Mouse (Mus musculus) c-Kit-positive CD71-negative TER-119-negative erythroid progenitor cells, embryonic 14.5 days (primary cell): ENCODE measurements around the gene Dscaml1.

Experiments
- DNase-seq: peaks from one replicate; pipeline ENCODE4 v3.0.0-alpha.2; 2013; ENCODE audit warnings: low read depth

Dscaml1 gene

DNA sequence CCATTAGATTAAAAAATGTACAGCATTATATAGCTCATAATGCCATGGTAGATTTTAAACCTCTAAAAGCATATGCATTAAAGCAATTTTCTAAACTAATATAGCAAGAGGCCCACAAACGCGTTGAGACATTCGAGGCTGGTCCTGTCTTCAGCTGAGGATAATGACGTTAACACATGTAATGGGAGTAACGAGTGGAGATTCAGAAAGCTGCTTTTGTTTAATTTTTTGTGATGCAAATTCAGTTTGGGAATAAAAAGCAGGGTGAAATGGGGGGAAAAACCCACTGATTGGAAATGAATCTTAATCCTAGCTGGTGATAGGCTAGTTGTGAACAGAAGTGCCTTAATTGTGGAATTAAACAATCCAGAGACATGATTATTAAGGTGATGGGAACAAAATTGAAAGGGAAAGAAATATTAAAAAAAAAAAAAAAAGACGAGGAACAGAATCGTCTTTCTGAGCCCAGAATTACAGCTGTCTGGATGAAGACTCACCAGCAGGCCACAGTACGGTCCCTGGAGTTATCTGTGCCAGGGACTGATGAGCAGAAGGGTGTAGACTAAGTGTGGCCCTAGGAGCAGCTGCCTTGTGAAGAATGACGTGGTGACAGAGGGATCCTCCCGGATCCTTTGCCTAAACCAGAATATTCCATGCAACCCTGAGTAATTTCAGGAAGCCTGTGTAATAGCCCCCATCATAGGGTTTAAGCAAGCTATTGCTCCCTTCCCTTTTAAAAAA, 84.5 kb downstream of the Dscaml1 start:
- DNase-seq: no peak

DNA sequence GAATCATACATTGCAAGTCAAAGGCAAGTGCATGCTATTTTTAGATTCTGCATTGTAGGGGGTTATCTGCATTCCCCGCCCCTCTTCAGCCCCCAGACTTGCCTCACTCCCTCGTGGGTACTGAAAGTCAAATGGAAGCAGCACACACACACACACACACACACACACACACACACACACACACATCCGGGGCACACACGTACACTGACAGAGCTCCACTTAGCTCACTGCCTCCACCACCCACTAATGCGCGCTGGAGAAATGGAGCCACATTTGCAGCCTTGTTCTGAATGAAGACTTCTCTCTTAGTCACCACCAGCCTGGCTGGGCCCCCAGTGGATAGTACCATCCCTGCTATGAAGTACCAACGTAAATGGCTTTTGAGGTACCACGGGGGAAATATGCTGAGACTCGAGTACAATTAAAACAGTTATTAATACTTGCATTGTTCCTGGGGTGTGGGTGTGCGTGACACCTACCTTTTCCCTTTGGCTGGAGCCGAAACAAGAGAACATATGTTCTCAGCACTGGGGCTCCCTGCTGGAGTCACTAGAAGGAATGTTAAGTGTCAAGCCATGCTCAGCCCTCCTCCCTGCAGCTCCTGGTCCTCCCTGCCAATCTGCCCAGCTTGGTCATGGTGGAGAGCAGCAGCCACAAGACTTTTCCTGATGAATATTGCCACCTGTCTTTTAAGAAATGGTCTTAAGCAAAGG, 91.7 kb downstream of the Dscaml1 start:
- no peak for DNase-seq

DNA sequence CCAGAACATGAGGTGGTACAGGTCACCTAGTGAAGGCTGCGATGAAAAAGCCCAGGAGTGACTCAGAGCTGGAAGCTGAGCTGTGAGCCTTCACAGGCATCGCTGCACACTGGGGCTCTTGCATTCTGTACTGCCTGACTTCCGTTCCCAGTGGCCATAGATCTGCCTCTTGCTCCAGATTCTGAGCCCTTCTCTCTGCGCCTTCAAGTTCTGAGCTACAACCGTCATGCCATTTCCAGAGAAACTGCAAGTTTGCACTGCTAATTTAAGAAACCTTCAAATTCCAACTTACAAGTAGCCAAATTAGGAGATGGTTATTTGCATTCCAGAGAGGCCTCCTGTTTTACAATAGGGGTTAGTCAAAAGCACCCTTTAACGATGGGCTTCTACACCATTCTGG, 93.4 kb downstream of the Dscaml1 start:
- no peak for DNase-seq

DNA sequence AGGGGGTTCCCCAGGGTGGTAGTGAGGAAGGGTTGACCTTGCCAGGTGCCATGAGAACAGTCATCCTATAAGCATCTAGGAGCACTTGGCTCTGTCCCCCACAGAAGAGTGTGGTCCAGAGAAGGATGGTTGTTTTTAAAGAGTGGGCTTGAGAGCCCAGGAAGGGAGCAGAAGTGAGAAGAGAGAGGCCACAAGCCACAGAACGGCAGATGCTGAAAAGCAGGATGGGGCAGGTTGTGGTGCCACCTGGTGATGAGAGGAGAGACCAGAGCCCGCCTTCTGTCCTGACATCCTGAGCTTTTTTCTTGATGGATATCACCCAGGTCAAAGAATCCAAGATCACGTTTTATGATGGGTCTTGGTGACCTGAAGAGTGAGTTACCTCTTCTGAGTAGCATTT, 96.4 kb downstream of the Dscaml1 start:
- DNase-seq: no peak

DNA sequence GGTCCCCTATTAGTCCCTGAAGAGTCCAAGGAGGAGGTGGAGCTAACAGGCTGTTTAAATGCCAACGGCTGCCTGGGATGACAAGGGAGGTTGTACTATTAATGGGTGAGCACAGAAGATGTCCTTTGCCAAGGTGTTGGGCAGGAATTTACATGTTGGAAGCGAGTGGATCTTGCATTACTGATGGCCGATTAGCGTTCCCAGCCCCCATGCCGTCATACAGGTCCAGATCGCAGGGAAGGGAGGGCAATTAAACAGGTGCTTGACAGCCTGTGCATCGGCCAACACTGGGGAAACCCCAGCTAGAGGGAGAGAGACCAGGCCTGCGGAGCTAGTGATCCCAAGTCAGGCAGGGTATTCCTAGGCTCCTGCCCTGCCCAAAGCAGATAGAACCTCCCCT, 98.1 kb downstream of the Dscaml1 start:
- DNase-seq: no peak

DNA sequence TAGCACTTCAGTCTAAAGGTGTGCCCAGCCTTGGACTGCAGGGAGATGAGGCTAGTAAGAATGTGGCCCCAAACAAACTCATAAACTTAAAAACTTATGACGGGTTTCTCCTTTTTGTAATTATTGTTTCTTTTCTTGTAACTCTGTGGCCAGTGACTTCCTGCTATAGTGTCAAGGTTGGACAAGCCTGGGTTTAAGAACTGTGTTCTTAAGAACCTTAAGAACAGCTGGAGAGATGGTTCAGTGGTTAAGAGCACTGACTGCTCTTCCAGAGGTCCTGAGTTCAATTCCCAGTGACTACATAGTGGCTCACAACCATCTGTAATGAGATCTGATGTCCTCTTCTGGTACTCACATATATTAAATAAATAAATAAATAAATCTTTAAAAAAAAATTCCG, 106.8 kb downstream of the Dscaml1 start:
- no peak for DNase-seq

DNA sequence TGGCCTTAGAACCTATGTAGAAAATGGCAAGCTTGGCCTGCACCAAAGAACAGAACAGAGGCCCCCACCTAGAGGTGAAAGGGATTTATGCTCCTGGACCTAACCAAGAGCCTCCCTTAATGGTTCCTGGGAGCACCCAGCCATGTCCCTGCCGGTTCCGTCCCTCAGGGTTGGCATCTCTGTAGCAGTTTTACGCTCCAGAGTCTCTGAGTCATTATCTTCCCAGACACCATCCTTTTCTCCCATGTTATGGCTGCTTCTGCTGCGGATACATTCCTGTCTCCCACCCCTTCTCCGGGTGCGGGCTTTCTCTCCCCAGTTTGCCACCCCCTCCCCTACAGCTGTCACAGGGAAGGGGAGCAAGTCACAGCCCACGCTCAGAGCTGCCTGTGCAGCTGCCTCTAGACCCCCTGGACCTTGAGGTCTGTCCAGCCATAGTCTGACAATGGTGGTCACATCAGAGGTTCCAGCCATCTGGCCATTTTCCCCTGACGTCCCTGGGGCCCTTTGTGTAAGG, 108.1 kb downstream of the Dscaml1 start:
- no peak for DNase-seq

DNA sequence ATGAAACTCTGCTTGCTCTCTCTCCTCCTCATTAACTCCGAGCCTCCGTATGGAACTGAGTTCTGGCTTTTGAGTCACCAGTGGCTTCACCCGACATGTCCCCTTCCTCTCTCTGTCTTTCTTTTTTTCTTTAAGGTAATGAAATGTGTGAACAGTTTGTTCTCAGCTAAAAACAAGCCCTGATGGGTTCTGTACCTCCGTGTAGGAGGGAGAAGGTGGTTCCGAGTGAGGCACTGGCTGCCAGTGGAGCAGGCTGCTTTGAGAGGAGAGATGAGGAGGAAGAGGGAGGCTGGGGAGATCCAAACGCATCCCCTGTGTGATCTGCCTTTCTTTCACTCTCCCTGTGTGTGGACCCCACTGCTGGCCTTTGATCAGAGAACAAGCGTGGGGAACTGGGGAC, 111.2 kb downstream of the Dscaml1 start:
- no peak for DNase-seq

DNA sequence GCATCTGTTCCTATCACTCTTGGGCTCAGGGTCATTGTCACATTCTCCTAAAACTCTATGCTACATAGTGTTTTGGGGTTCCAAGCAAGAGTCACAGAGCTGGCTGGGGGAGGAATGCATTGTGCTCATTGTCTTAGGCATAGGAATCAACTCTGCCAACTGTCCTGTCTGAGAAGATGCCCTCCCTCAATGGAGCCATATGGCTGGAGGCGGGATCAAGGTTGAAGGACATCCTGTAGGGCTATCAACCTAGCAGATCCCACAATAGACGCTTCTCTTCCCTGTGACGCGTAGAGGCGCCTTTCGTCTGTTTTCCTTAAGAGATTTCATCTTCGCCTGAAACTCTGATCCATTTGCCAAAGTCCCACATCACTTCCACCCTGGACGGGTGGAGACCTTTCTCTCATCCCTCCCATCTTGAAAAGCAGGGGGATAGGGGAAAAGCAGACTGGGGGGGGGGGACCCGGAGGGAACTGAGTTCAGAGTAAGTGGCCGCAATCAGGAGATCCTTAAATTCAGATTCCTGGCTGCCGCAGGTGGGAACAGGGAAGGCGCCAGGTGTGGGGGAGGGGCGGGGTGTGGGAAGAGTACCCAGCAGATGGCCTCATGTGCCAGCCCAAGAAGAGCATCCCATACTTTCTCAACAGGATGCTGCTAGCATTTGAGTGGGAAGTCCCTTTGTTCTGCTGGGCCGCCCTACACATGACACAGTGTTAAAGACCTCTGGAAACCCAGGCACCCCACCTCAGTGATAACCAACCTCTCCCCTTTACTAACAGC, 113.0 kb downstream of the Dscaml1 start:
- no peak for DNase-seq

DNA sequence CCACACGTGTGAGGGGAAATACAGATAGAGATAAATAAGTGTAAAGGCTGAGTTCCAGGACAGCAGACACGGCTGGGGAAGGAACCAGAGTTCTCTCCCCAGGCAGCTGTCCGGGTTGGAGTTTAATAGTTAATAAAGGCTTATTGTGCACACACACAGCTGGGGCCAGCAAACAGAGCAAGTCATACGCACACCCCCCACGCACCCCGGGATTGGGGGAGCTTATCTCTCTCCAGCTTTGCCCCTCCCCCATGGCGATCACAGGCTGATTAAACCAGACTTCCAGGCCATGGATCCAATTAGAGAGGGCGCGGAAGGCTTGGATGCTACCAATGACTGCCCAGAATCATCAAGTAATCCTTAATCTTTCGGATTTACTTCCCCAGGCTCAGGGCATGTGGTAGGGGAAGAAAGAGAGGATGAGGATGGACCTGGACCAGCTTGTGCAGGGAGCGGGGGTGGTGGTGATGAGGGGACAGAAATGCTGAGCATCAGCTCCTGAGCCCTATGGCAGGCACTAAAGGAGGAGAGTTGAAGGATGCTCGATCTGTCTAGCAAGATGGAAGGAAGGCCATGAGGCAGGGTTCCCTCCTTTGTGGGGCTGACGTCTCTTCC, 119.7 kb downstream of the Dscaml1 start:
- DNase-seq: no peak

DNA sequence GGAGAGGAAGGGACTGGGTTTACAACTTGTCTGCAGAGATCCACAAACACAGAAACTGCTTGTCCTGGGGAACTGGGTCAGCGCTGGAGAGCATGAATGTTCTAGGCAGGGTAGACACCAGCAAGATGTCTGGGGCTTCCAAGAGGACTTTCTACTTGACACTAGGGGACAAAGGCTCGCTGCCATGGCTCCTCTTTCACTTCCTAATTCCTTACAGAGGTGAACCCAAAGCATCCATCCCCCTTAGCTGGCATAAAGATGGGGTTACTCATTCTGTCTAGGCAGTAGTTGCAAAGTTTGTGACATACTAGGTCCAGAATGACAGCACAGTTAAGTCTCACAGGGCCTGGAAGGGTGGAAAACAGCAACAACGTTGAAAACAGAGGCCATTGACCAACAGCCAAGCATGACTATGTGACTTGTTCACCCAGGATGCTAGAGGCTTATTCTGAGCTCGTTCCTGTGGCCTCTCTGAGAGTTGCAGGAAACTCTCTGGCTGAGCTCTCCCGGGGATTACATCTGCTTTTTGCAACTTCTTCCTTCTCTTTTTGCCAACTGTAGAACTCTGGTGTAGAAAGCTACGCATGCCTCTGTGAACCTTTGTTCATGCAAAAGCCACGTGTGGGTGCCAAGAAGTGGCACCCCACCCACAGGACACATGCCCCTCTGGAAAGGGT, 120.6 kb downstream of the Dscaml1 start:
- no peak for DNase-seq

DNA sequence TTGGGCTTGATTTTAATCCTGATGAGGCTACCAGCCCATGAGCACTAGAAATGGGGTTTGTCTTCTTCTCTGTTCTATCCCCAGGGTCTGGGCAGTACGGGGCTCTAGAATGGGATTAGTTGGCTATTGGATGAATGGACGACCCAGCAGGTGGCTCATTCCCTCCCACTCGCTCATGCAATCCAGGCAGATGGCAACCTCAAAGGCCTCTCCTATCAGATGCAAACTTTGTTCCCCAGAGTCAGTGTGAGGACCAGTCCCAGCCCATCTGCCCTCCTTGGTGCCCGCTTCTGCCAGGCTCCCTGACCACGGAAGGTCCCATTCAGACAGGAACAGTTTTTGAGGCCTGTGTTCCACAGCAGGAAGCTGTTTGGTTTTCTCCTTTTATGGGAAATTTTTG, 123.4 kb downstream of the Dscaml1 start:
- no peak for DNase-seq

DNA sequence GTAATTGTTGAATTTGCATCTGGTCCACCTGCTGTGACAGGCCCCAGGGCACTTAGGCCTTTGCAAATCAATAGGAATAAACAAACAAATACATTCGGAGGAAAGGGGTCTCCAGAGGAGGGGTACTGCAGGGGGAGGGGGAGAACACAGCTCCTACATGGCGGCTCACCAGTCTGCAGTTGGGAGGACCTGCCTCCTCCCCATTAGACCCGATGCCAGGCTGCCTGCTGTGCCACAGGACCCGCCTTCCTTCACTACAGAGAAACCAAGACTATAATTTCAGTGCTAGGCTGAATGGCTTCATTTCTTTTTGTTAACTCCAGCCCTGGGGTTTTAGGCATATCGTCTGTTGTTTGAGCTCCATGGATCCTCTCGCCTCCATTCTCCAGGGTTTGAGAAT, 123.8 kb downstream of the Dscaml1 start:
- DNase-seq: no peak

DNA sequence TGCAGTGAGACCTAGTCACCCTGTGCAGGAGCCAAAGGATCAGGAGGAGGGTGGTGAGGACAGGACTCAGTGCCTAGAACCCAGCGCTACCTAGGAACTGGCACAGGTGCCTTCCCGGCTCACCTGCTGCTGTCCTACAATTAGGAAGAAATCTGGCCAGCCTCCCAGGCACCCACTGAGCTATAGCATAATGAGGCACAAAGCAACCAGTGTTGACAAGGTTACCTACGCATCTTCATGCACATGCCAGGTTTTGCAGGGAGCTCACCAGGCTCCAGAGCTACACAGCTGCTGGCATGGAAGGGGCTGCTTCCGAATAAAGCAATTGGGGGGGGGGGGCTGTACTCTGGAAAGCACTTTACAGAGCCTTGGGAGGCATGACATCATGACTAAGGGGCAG, 124.2 kb downstream of the Dscaml1 start:
- DNase-seq: no peak

DNA sequence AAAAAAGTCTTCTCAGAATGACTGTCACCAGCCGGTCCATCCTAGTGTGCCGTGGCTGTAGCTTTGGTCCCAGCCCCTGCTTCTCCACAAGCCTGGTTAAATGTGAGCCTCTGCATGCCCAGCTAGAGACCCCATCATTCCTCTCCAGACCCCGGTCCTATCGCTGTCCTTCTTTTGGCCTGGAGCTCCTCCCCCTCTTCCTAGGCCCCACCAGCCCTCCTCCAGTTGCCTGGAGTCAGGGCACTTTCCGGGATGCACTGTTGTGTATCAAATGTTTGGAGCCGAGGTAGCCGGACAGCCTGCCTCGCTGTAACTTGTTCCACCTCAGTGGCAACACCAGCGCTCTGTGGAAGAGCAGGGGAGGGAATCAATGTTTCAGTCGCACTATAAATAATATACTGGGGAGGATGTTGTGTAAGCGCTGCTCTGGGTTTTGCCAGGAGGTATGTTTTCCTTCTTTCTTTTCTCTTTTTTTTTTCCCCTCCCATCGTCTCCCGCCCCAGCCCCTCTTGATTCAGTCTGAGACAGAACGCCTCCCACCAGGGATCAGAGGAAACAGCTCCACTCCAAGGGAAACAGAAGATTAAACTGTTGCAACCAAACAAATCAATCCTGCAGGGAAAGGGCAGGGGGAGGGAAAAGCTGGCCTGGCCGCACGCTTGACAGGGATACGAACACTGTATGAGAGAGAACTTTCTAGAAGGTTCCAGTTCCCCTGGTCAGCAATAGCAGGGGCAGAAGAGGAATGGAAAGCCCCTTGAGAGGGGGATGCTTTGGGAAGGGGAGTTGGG, 128.8 kb downstream of the Dscaml1 start:
- no peak for DNase-seq

DNA sequence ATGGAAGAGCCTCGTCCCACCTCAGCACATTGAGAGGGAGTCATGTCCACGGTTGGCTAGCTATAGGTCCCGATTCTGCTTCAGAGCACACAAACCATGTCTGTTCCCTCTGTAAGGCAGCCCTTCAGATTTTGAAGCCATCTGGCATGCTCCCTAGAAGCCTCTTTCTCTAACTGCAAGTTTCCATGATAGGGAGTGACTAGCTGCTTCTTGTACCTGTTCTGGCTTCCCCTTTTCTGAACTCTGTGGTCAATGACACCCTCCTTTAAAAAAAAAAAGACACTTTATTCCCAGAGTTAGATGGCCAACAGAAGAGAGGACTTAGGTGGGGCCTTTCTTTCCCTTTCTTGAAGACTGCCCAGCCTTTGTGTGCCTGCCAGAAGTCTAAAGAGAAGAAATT, 130.5 kb downstream of the Dscaml1 start:
- DNase-seq: no peak

DNA sequence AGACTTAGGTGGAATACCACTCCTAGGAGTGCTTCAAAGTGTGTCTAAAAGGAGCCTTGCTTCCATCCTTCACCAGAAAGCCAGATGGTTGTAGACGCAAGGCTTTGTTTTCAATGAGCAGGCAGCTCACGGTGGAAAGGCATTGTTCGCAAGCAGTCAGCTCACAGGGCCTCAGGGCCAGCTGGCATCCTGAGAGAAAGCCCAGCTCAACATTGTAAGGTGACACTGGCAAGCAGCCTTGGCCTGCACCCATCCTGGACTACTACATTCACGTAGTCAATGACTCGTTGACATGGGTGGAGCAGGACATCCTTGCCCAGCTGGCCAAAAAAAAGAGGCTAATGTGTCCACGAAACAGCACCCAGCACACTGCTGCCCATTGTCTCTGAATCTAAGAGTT, 134.6 kb downstream of the Dscaml1 start:
- no peak for DNase-seq

DNA sequence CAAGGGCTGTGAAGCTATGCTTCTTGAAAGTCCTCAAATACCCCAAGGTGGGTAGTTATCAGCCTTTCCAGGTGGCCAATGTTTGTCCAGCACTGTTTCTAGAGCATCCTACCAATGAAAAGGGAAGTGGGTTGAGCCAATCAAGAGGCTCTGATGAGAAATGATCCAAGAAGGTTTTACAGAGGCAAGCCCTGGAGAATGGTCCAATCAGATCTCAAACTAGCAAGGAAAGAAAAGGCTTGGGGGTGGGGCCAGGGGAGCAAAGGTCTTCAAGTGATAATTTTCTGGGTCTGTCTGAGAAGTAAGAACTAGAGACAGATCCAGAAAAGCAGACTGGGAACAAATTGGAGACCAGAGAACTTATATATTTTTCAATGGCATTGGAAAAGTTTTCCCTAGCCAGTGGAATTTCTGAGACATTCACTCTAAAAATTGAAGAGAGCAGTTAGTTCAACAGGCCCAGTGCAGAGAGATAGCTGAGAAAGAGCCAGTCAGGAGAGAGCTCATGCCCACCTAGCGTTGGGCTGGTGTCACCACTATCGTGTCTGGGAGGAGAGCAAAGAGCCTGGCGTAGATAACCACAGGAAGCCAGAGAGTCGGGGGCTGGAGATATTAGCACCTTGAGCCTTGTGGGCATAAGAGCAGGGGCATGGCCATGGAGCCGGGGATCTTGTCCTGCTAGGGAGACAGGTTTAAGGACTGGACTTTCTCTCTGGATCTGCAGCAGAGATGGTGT, 140.6 kb downstream of the Dscaml1 start:
- no peak for DNase-seq

DNA sequence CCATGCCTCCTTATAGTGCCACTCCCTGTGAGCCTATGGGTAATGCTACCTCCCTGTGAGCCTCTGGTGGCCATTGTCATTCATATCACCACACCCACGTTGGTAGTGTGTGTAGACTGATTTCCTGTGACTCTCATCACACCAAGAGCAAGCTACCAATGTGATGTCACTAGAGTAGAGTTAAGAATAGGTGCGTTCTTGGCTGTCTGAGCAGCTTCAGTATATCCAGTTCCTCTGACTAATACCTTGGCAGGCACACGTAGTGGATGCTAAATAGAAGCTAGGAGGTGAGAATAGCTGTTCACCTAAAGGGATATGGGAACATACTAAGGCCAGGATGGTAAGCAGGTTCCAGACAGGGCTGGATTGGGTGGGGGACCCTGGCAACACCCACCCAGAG, 143.3 kb downstream of the Dscaml1 start:
- DNase-seq: no peak

DNA sequence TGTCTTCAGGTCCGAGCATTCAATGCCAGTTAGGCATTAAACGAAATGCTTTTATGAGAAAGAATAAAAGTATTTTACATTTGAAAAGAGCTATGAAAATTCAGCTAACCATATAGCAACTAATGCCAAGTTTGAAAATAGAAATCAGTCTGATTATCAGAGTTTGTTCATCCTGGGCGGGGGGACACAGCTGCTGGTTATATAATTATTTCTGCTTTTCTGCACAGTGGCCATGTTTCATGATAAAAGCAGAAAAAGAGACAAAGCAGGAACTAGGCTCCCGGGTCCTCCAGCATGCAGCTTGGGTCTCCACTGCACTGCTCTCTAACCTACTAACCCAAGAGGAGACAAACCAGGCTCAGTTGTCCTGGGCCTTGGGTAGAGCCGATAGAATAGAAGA, 143.9 kb downstream of the Dscaml1 start:
- no peak for DNase-seq
